Mouse (Mus musculus) left cerebral cortex, postnatal 14 days (tissue): Measurements from ENCODE around the gene Exosc10. TPM values are rescaled to one million over a fixed set of nuclear protein-coding genes. Genes with fewer than 3 reads are reported as not detected.

Experiments
- DNase-seq, 2 experiments: peaks; one replicate each; pipeline ENCODE4 v3.0.0; 2021 to 2022; ENCODE audit warnings: low spot score in 2 of 2, mixed read lengths in 1 of 2
- intact Hi-C: fragments of 180-260 bp; cut with DNase I; formaldehyde crosslinking; loops from one replicate; pipeline ENCODE4 v1.15.1; 2025
- long read RNA-seq, 2 experiments: library from polyadenylated mRNA; stranded (forward); transcript quantifications; one replicate each; pipeline ENCODE4 v2.0.0; 2021
- total RNA-seq, 2 experiments: library from RNA; stranded (reverse); gene quantifications; 2 replicates each; pipeline ENCODE4 v1.2.3; 2021

Exosc10 gene
- 10 to 100 TPM; 46.2 to 48.0 TPM for total RNA-seq
- long read RNA-seq, experiment 1, transcript Exosc10-201 (25 exons, 2,790 nt), result major isoform, 25 of 58 reads
- long read RNA-seq, experiment 1, partial matches to known transcripts, result 13 of 58 reads
- long read RNA-seq, experiment 1, other reads (novel, unspliced or antisense), result 14 of 58 reads
- long read RNA-seq, experiment 2, transcript Exosc10-201 (25 exons, 2,790 nt), result major isoform, 27 of 54 reads
- long read RNA-seq, experiment 2, partial matches to known transcripts, result 18 of 54 reads
- long read RNA-seq, experiment 2, other reads (novel, unspliced or antisense), result 7 of 54 reads

- peak; percentile 84 to 86 for DNase-seq
- intact Hi-C loops, result no loop called here
Observed at GRCm38 (mm10) chr4:148558297-148559000, at the start of gene Exosc10. Exosc10 (plus strand) TSS chr4:148558429.

DNA sequence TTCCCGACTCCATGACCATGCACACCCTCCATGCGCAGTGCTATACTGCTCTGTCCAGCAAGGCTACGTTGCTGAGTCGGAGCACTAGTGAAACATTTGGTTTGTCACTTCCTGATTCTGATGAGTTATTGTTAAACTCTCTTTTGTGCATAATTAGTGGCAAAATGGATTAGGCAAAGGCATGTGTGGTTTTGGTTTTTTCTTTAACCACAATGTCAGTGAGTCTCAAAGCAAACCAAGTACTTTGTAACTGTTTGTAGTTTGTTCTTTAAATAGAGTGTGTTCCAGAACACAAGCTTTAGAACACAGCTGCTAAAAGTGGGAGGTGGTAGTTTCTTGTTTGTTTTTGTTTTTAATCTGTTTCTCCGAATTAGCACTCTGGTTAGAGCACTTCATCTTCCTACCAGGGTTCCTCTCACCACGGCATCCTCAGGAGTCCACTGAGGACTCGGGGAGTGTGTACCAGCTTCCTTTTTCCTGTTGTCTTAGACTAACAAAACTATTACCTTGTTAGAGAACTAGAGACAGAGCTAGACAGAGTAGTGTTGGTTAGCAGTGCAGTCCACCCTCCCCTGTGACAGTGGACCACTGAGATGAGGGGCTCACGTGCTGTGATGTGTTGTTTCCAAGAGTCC is 48.7 kb upstream of the Exosc10 start:
- intact Hi-C loops, result no loop called here
- no peak for DNase-seq

- DNase-seq, result no peak
- intact Hi-C loops, result no loop called here
Observed at GRCm38 (mm10) chr4:148510691-148511090, 47.5 kb upstream of the Exosc10 start.

- intact Hi-C loops, result no loop called here
- DNase-seq, result no peak
Observed at GRCm38 (mm10) chr4:148511334-148511733, 46.9 kb upstream of the Exosc10 start.

- intact Hi-C loops, result no loop called here
- DNase-seq, result no peak
Observed at GRCm38 (mm10) chr4:148513021-148513559, 45.1 kb upstream of the Exosc10 start.

GRCm38 (mm10) chr4:148515313-148515712 is 42.9 kb upstream of the Exosc10 start:
- DNase-seq, result no peak
- intact Hi-C loops, result no loop called here

DNA sequence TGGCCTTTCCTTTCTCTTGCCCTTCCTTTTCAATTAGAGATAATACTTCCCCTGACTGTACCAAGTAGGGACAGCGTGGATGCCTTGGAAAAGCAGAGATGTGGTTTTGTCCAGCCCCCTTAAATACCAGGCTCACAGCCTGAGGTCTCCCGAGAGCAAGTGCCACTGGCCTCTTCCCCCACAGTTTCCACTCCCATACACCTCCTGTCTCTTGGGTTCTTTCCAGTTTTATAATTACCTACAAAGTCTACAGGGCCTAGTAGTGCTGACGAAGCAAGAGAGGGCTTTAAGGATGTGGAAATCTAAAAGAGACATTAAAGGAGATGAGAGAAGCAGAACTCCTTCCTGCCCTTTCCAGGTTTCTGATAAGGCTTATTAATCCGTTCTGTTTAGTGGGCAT is 40.4 kb upstream of the Exosc10 start:
- intact Hi-C loops, result no loop called here
- DNase-seq, result no peak

- DNase-seq, result no peak
- intact Hi-C loops, result no loop called here
Observed at GRCm38 (mm10) chr4:148518235-148518795, 39.9 kb upstream of the Exosc10 start.

DNA sequence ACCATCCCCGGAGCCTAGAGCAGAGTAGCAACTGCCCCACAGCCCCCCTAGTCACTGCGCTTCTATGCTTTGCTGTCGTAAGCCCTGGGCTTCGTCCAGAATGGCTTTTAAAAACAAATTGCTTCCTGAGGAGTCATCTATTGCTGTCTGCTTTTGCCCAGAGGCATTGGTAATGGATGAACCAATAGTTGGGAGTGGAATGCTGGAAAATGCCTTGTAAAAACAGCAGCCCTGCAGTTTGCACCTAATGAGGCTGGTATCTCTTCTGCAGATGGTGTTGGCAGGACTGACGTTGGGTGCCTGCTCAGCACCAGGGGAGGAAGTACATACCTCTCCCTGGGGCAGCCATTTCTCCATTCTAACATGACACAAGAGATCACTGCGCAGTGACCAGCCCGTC is 34.7 kb upstream of the Exosc10 start:
- intact Hi-C loops, result no loop called here
- DNase-seq, result no peak

GRCm38 (mm10) chr4:148527158-148527910 is 30.9 kb upstream of the Exosc10 start:
- intact Hi-C loops, result no loop called here
- DNase-seq, result no peak

- intact Hi-C loops, result no loop called here
- no peak for DNase-seq
Observed at GRCm38 (mm10) chr4:148530351-148530750, 27.9 kb upstream of the Exosc10 start.

DNA sequence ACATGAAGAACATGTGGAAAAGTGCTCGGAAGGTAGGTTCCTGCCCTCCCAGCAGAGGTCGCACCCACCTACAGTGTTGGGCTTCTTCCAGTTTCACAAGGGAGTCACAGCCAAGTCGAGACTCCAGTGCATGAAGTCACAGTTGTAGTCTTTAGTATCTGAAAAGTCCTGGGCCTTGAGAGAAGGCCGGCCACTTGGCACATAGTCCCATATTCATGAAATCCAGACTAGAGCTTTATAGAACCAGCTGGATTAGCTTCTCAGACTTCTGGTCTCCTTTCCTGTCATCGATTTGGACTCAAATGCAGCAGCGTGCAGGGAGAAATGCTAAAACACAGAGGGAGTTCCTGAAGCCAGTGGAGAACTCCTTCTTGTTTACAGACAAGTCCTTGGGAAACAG is 27.5 kb upstream of the Exosc10 start:
- intact Hi-C loops, result no loop called here

DNA sequence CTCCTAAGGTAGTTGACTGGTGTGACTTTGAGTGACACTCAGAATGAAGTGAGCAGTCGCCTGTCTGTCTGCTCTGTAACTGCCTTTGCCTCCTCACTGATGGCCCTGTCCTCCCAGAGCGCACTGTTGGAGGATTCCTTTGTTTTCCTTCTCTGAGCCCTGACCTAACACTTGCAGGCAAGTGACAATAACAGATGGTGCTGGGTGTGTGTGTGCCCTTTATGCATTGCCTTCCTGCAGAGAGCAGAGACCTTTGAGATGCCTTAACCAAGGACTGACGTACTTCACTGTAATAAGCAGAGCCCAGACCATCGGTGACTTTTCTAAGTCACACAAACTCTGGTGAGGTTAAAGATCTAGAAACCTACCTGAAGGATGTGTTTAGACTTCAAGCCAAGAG is 26.9 kb upstream of the Exosc10 start:
- DNase-seq, result no peak
- intact Hi-C loops, result no loop called here

More for the DNA sequence above, 27.5 kb upstream of the Exosc10 start:
- DNase-seq, result no peak

GRCm38 (mm10) chr4:148532516-148532915 is 25.7 kb upstream of the Exosc10 start:
- intact Hi-C loops, result no loop called here
- no peak for DNase-seq

DNA sequence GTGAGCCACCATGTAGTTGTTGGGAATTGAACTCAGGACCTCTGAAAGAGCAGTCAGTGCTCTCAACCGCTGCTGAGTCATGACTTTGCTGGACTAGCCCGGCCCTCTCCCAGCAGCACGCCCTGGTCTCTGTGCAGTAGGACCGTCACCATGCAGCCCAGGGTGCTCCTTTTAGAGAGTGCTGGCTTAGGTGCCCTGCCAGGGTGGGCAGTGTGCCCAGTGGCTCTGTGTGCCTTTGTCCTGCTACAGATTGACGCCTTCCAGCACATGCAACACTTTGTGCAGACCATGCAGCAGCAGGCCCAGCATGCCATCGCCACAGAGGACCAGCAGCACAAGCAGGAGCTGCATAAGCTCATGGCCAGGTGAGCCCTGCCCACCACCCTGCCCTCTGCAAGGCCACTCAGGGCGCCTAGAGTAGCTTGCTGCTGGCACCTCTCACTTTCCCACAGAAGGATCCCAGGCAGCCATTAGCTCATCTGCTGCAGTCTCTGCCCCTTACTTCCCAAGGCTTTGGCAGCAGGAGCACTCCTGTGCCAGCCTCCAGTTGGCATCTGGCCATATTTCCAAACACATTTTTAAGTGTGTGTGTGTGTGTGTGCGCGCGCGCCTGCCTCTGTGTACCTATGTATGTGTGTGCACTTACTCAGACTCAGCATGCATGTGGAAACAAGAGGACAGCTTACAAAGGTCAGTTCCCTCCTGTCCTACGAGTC is 24.5 kb upstream of the Exosc10 start:
- DNase-seq, result peak in 1 of 2 experiments; percentile 57
- intact Hi-C loops, result no loop called here

DNA sequence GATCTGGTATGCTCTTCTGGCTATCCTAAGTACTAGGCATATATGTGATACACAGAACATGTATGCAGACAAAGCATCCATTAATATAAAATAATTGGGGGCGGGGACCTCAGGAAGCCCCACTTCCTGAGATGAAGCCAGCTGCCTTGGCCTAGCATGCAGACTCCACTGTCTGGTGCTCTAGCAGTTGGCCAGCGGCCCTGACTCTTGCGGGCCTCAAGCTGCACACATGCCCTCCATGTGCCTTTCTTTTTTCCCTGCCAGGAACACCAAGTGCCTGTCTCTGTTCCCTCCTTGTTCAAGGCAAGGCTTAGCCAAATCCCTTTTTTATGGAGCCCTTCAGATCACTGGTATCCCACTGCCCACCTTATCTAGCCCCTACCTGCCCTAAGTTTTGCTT is 22.4 kb upstream of the Exosc10 start:
- intact Hi-C loops, result no loop called here
- no peak for DNase-seq

- intact Hi-C loops, result no loop called here
- no peak for DNase-seq
Observed at GRCm38 (mm10) chr4:148549106-148549505, 9.1 kb upstream of the Exosc10 start.

DNA sequence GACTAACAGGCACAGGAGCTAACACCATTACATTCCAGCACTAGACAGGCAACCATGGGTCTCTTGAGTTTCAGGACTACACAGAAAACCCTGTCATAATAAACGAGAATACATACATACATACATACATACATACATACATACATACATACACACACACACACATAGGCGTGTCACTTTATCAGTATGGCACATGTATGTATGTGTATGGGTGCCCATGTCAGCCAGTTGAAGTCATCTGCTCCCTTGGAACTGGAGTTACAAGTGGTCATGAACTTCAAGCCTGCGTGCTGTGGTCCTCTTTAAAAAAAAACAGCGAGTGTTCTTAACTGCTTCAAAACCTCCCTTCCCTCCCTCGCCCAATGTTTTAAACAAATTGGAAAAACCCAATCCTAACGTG is 463 bp upstream of the Exosc10 start:
- intact Hi-C loops, result no loop called here
- DNase-seq, result no peak

- DNase-seq, result no peak
- intact Hi-C loops, result loop anchor here (5.0 kb wide), 1 partner anchor 60 kb away; no protein-coding TSS in a partner anchor
Observed at GRCm38 (mm10) chr4:148562676-148563075, 4.4 kb downstream of the Exosc10 start.
